Mouse (Mus musculus) liver, adult 2 months (tissue): ENCODE data around the gene Dazap2.

Source experiments
- CTCF ChIP-seq: fragments of 200-500 bp; IDR thresholded peaks from 2 replicates; pipeline ENCODE4 v1.5.1; 2011; ENCODE audit warnings: low read depth, low read length, control low read depth
- POLR2A ChIP-seq: fragments of 200-500 bp; IDR thresholded peaks from 2 replicates; pipeline ENCODE4 v1.6.1; 2011; ENCODE audit warnings: low read length, control low read depth; ENCODE audit not compliant: insufficient read depth; ENCODE audit errors: extremely low read depth

- no peak for TF ChIP-seq CTCF
- no peak for TF ChIP-seq POLR2A
These were observed 12.7 kb downstream of the Dazap2 start for GRCm38 (mm10) chr15:100627774-100628370.
